Mouse (Mus musculus) kidney, adult 18-20 months (tissue): ENCODE results near the gene Samd8.

Source experiments
- DNase-seq: peaks from one replicate; pipeline ENCODE4 v3.0.0; 2021

Samd8 gene

GRCm38 (mm10) chr14:21750008-21750880, at the start of gene Samd8:
Samd8 (plus strand) TSS chr14:21750531.
- DNase-seq, result peak; percentile 86

- DNase-seq, result no peak
Measured at GRCm38 (mm10) chr14:21702691-21703090, 47.6 kb upstream of the Samd8 start.

- no peak for DNase-seq
Measured at GRCm38 (mm10) chr14:21703255-21703654, 47.1 kb upstream of the Samd8 start.

DNA sequence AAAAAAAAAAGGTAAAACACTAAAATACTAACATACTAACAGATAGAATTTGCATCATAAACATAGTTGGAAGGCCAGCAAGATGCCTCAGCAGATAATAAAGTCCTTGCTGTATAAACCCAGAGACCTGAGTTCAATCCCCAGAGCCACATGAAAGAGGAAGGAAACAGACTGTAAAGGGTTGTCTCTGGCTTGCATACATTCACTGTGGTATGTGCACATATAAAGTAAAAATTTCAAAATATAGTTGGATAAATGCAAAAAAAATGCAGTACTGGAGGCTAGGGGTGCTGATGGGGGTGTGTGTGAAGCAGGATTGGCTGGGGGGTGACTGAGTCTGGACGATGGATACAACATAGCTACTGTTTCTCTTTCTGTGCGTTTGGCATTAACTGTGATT, 44.9 kb upstream of the Samd8 start:
- no peak for DNase-seq

DNA sequence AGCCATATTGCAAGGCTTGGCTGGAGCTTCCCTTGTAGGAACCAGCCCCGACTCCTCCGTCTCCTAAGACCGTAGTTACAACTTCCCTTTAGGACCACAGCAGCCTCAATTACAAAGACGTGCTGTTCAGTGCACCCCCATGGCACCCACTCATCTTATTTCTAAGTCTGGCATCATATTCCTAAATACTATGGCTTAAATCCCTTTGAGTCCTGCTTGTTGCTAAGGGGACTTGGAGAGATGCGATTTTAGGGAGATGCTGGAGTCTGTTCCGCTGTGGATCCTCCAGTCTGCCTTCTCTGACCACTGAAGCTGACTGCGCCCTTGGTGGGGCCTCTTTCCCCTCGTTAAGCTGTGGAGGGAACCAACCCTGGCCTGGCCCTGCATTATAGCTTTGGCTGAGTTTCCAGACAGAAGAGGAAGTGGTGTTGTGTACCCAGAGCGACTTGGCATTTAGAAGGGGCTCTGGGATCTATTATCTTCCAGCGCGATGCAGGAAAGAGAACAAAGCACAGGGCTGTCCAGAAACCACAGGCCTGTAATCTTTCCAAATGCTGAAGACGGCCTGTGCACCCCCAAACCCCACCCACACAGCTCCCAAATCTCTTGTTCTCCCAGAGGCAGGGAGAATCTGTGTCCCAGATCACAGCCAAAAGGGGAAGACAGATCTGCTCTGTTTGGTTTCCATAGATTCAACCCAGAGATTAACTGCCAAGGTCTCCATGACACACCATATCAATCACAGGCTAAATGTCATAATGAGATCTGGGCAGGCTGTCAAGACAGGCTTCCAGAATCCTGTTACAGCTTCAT, 43.4 kb upstream of the Samd8 start:
- no peak for DNase-seq

GRCm38 (mm10) chr14:21709545-21709944, 40.8 kb upstream of the Samd8 start:
- DNase-seq, result no peak

- no peak for DNase-seq
Measured at GRCm38 (mm10) chr14:21711231-21711630, 39.1 kb upstream of the Samd8 start.

DNA sequence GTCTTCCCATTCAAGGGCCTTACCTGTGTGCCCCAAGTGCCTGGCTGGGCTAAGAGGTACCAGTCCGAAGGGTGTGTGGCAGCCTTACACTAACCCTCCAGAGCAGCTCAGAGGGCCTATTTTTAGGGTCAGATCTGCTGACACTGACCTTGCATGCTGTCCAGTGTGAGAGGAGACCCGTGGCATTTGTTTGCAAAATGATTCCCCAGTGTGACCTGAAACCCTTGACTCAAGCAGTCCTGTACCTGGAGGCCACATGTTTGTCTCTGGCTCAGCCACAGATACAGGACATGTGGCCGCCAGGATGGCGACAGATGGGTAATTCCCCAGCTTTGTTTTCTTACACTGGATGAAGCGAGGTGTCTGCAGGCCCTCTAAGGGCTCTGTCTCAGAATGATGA, 35.8 kb upstream of the Samd8 start, which contains the start of gene Dupd1:
Gene Dupd1 (minus strand): TSS at position 91 of the 400 bp plus-strand sequence.
- no peak for DNase-seq

DNA sequence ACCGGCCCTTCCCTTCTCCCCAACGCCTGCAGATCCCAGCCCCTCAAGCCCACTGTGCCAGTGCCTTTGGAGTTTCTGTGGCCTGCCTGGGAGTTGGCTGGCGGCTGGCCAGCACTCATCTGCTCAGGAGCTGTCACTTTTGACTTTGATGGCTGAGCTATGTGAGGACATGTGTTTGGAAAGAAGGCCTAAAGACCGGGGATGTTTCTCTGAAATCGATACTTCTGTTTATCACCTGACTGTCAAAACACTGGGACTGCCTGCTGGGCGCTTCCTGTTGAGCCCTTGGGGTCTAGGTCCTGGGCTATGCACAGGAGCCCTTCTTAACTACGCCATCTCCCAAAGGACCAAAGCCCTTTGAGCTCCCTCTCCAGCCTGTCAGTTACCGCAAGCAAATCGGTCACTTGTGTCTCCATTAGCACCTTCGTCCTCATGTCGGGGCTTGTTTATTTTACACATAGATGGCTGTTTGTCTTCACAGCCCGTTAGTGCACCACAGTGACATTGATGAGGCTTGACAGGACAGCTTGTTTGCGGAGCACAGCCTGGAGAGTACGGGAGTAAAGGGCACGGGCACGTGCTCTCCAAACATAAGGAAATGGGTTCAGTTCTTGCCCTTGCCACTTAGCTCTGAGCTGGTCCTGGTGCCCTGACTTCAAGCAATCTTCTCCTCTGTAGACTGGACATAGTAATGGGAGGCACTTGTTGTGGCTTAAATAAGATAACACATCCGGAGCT, 30.5 kb upstream of the Samd8 start:
- DNase-seq, result no peak

GRCm38 (mm10) chr14:21720430-21721205, 29.7 kb upstream of the Samd8 start:
- no peak for DNase-seq

GRCm38 (mm10) chr14:21722021-21722698, 28.2 kb upstream of the Samd8 start:
- DNase-seq, result no peak

GRCm38 (mm10) chr14:21729031-21729732, 21.1 kb upstream of the Samd8 start:
- no peak for DNase-seq

DNA sequence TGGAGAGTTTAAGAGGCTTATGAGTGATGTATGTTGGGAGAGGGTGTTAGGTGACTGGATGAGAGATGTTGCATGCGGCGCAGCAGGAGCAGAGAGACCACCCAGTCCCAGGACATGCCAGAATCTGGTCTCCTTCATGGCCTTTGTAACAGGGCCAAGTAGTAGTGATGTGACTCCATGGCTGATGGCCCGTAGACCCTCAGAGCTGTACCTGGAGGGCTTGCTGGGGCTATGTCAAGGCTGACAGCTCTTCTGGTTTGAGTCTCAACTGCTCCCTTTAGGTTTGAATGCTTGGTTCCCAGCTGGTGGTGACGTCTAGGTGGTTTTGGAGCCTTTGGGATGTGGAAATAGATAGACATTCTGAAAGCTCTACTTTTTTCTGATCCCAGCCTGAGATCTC, 20.4 kb upstream of the Samd8 start:
- no peak for DNase-seq

- no peak for DNase-seq
Measured at GRCm38 (mm10) chr14:21733131-21733905, 17.0 kb upstream of the Samd8 start.

DNA sequence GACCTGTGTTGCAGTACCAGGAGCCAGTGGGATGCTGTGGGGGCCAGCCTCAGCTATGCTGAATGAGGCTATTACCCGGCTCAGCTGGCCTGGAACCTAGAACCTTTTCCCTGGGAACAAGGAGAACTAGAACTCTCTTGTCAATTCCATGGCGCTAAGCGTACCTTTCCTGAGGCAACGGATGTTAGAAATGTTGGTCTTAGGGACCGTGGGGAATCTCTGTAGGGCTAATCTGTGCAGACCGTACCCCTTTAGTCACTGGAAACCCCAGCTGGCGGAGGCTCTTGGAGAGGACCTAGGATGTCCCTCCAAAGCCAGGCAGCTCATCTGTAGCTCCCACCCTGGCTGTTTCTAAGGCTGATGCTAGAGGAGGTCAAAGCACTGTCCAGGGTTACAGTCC, 10.0 kb upstream of the Samd8 start:
- DNase-seq, result no peak

DNA sequence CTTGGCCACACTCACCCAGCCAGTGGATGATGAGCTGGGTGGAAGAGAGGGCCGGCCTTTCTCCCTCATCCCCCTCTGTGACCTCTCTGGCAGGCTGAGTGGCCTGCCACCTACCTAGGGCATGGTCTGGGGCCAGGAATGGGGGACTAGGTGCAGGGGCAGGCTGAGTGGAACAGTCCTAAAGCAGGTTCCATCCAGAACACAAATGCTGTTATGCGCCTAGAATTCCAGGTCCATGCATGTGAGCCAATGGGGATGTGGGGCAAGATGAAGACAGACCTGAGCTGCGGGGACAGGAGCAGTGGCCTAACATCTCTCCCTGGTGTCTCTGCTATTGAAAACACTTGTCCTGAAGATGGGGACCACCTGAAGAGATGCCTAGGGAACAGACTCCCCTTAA, 9.0 kb upstream of the Samd8 start:
- no peak for DNase-seq

GRCm38 (mm10) chr14:21741786-21742185, 8.5 kb upstream of the Samd8 start:
- DNase-seq, result peak; percentile 81

- no peak for DNase-seq
Measured at GRCm38 (mm10) chr14:21742441-21742840, 7.9 kb upstream of the Samd8 start.

DNA sequence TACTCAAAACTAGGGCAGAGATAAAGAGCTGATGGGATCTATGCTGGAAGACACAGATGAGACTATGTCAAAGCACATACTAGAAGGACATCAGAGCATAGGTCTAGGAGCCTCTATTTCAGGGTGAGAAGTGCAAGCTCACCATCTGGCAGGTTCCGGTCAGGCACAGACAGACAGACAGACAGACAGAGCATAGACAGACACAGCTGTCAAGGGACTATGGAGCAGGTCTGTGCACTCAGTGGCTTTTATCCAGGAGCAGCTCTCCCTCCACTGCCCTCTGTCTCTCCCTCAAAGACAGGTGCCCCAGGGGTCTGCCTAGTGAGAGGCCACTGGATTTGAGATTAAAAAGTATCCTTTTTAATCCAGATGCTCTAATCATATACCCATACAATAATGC, 6.2 kb upstream of the Samd8 start:
- no peak for DNase-seq

- no peak for DNase-seq
Measured at GRCm38 (mm10) chr14:21745149-21745548, 5.2 kb upstream of the Samd8 start.
